Mouse (Mus musculus): ENCODE data around the gene Caln1.

DNA sequence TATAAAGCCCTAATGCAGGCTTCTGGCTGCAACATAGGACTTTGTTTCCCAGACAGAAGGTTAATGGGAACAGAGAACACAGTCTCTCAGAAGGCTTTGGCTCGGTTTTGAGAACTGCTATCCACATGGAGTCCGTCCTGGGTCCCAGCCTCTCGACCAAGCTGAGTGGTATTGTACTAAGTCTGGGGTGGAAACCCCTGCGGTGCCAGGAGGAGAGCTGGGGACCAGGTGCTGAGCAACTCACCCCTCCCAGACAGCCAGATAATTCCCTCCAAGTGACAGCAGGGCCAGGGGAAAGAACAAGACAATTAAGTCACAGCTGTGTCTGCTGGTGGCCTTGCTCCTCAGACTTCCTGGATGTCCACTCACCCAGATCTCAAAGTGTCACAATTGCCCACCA is 339.4 kb downstream of the Caln1 start:
- no peak for TF ChIP-seq CTCF (IDR thresholded peaks at IDR 0.05; ENCODE audit: low read depth)
- TF ChIP-seq EP300 (IDR thresholded peaks at IDR 0.05; ENCODE audit: low read depth), result no peak

All from liver, embryonic 14.5 days (tissue).